Mouse (Mus musculus) heart, embryonic 11.5 days (tissue): ENCODE measurements at regions not wholly inside any gene's neighbourhood (a gene's known extent, or its start where the extent isn't known, plus 50 kb on each side); places are given as distances from the start of the nearest gene placed in this dataset.
"Not testable (repeated sequence)": the region's sequence is repeated elsewhere in the genome, so short reads cannot be mapped to it uniquely, and the experiment has no call there.

Experiments used
- ATAC-seq: fragments of 200-750 bp; cut with Nextera tagmentation; replicated peaks from 2 replicates; pipeline ENCODE4 v1.8.0; 2017; ENCODE audit warnings: moderate library complexity; ENCODE audit not compliant: insufficient number of reproducible peaks, low FRiP score, low TSS enrichment
- H3K27ac ChIP-seq: fragments of 300-500 bp; sonication (generic); 2 replicates; pipeline ENCODE4 v1.5.1; 2014; ENCODE audit warnings: mild to moderate bottlenecking, low read depth, low read length
- H3K27me3 ChIP-seq: fragments of 300-500 bp; sonication (generic); 2 replicates; pipeline ENCODE4 v1.6.1; 2014; ENCODE audit warnings: mild to moderate bottlenecking, low read length, mixed read lengths; ENCODE audit not compliant: control insufficient read depth, insufficient read depth
- H3K36me3 ChIP-seq: fragments of 300-500 bp; sonication (generic); 2 replicates; pipeline ENCODE4 v1.6.1; 2014; ENCODE audit warnings: mild to moderate bottlenecking, low read length, moderate library complexity, mixed read lengths; ENCODE audit not compliant: control insufficient read depth, insufficient read depth
- H3K4me1 ChIP-seq: fragments of 300-500 bp; sonication (generic); 2 replicates; pipeline ENCODE4 v1.6.1; 2014; ENCODE audit warnings: low read length; ENCODE audit not compliant: control insufficient read depth, insufficient read depth
- H3K4me2 ChIP-seq: fragments of 300-500 bp; sonication (generic); 2 replicates; pipeline ENCODE4 v1.6.1; 2014; ENCODE audit warnings: mild to moderate bottlenecking, moderate library complexity
- H3K4me3 ChIP-seq: fragments of 300-500 bp; sonication (generic); 2 replicates; pipeline ENCODE4 v1.5.1; 2014; ENCODE audit warnings: low read depth, low read length
- H3K9ac ChIP-seq: fragments of 300-500 bp; sonication (generic); 2 replicates; pipeline ENCODE4 v1.6.1; 2014; ENCODE audit warnings: mild to moderate bottlenecking, low read depth, low read length, moderate library complexity
- H3K9me3 ChIP-seq: fragments of 300-500 bp; sonication (generic); replicated peaks from 2 replicates; pipeline ENCODE4 v1.6.1; 2016; ENCODE audit warnings: low read length; ENCODE audit not compliant: control insufficient read depth
- WGBS: fragments of 180-500 bp; shearing (Covaris S2); extraction: QIAGEN DNeasy Blood & Tissue Kit; methylation state at CpG from one replicate; pipeline ENCODE4 v1.1.7; 2014; ENCODE audit not compliant: insufficient replicate concordance; 5-methylcytosine and 5-hydroxymethylcytosine counted together

- Histone ChIP-seq H3K36me3 (no peaks in the 10 kb centered on the region), H3K9ac (no peak overlapping the region), H3K4me1 (no peaks in the 10 kb centered on the region), H3K9me3 (no peaks in the 10 kb centered on the region), H3K4me3 (no peak overlapping the region), H3K4me2 (no peak overlapping the region), H3K27ac (no peak overlapping the region), H3K27me3 (no peaks in the 10 kb centered on the region)
- 41% methylated on average over 1 of the region's 1 CpGs for WGBS
- no peak for ATAC-seq
Observed at GRCm38 (mm10) chr14:86069329-86069728, 1071.7 kb downstream of the Diaph3 start.

GRCm38 (mm10) chr14:86067743-86068142, 1073.3 kb downstream of the Diaph3 start:
- H3K9me3 ChIP-seq: no peaks in the 10 kb centered on the region
- H3K4me3 ChIP-seq: no peak overlapping the region
- no peak overlapping the region for H3K9ac ChIP-seq
- no peaks in the 10 kb centered on the region for H3K27me3 ChIP-seq
- no peak for ATAC-seq
- no peaks in the 10 kb centered on the region for H3K4me1 ChIP-seq
- no peak overlapping the region for H3K4me2 ChIP-seq
- 83% methylated on average over 1 of the region's 1 CpGs for WGBS
- no peaks in the 10 kb centered on the region for H3K36me3 ChIP-seq
- no peak overlapping the region for H3K27ac ChIP-seq

DNA sequence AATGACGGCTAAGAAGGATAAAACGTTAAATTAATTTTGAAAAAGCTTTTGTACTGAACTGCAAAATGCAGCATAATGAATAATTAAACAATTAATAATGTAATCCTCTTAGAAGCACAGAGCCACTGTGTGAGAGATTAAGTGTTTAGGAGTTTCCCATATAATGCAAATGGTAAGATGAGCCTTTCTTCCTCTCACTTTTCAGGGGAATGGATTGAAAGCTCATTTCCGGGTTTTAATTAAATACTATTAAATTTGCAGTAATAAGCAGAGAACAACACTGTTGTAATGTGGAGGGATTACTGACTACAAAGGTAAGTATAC, 1077.5 kb downstream of the Diaph3 start:
- WGBS: 80% methylated on average over 3 of the region's 3 CpGs
- Histone ChIP-seq H3K9ac (no peak overlapping the region), H3K36me3 (no peaks in the 10 kb centered on the region), H3K4me1 (no peaks in the 10 kb centered on the region), H3K9me3 (no peaks in the 10 kb centered on the region), H3K27me3 (no peaks in the 10 kb centered on the region), H3K27ac (no peak overlapping the region), H3K4me3 (no peak overlapping the region), H3K4me2 (no peak overlapping the region)
- no peak for ATAC-seq

GRCm38 (mm10) chr14:86062885-86063619, 1078.0 kb downstream of the Diaph3 start:
- no peak overlapping the region for H3K9ac ChIP-seq

DNA sequence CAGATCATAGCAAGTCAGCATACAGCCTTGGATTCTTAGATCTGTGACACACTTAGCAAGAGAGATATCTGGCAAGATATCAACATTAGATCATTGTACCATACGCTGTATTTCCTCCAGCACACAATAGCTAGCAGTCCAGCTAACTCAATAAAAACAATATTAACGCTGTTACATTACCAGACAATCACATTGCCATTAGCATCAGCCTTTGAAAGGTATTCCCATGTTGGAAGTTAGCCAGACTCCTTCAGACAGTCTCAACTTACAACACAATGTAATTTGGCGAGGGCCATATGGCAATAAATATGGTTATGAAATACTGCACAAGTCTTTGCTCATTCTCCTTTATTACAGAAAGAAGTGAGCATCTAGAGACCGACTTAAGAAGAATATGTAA, 1084.0 kb downstream of the Diaph3 start:
- H3K27me3 ChIP-seq: no peaks in the 10 kb centered on the region
- no peak overlapping the region for H3K9ac ChIP-seq
- 72% methylated on average over 4 of the region's 4 CpGs for WGBS
- ATAC-seq: no peak
- no peaks in the 10 kb centered on the region for H3K36me3 ChIP-seq
- no peaks in the 10 kb centered on the region for H3K9me3 ChIP-seq
- no peak overlapping the region for H3K4me3 ChIP-seq
- H3K4me1 ChIP-seq: no peaks in the 10 kb centered on the region
- no peak overlapping the region for H3K4me2 ChIP-seq
- no peak overlapping the region for H3K27ac ChIP-seq

More at GRCm38 (mm10) chr14:86062885-86063619, 1078.0 kb downstream of the Diaph3 start:
- no peaks in the 10 kb centered on the region for H3K4me1 ChIP-seq
- H3K4me2 ChIP-seq: no peak overlapping the region
- H3K4me3 ChIP-seq: no peak overlapping the region
- 73% methylated on average over 11 of the region's 11 CpGs for WGBS
- ATAC-seq: no peak
- H3K27me3 ChIP-seq: no peaks in the 10 kb centered on the region
- no peaks in the 10 kb centered on the region for H3K36me3 ChIP-seq
- H3K27ac ChIP-seq: no peak overlapping the region
- no peaks in the 10 kb centered on the region for H3K9me3 ChIP-seq

GRCm38 (mm10) chr14:86054668-86055067, 1086.4 kb downstream of the Diaph3 start:
- Histone ChIP-seq H3K4me2 (no peak overlapping the region), H3K27me3 (no peaks in the 10 kb centered on the region), H3K4me1 (no peaks in the 10 kb centered on the region), H3K9me3 (no peaks in the 10 kb centered on the region), H3K36me3 (no peaks in the 10 kb centered on the region), H3K27ac (no peak overlapping the region), H3K9ac (no peak overlapping the region), H3K4me3 (no peak overlapping the region)
- no peak for ATAC-seq
- WGBS: 86% methylated on average over 1 of the region's 1 CpGs

DNA sequence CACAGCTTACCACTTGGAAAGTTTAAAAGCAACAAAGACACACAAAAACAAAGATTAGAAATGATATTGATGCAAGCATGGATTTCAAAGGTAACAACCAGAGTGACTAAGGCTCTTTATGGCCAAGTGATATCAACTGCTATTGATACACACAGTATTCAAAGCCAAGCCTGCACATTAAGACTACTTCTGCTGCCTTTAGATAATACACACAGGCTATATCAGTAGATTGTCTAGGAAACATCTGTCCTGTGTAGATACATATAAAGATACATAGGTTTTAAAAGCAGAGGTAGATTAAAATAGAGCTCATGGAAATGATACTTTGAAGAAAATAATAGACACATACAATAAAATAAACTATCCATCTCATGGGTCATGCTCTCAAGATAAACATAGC, 1111.6 kb downstream of the Diaph3 start:
- Histone ChIP-seq H3K27ac (no peak overlapping the region), H3K4me1 (no peaks in the 10 kb centered on the region), H3K4me2 (no peak overlapping the region), H3K27me3 (no peaks in the 10 kb centered on the region), H3K4me3 (no peak overlapping the region), H3K9me3 (no peaks in the 10 kb centered on the region), H3K36me3 (no peaks in the 10 kb centered on the region), H3K9ac (no peak overlapping the region)
- no peak for ATAC-seq

DNA sequence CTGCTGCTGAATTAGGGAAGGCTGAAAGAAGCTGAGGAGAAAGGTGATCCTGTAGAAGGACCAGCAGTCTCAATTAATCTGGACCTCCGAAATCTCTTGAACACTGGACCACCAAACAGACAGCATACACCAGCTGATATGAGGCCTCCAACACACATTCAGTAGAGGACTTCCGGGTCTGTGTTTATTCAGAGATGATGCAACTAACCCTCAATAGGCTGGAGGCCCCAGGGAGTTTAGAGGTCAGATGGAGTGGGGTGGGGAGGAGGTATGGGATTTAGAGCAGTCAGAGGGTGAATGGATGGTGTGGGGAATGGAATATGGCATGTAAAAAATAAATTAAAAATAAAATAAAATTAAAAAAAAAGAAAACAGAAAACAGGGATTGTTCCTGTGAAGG, 1123.4 kb downstream of the Diaph3 start:
- H3K9me3 ChIP-seq, H3K4me2 ChIP-seq, H3K27ac ChIP-seq, H3K4me3 ChIP-seq, ATAC-seq, H3K36me3 ChIP-seq, H3K27me3 ChIP-seq, H3K9ac ChIP-seq, H3K4me1 ChIP-seq: not testable (repeated sequence)
- 75% methylated on average over 2 of the region's 2 CpGs for WGBS
